ENCODE assay signal across 9 mouse cellular contexts in genomic region chr7:142056601-142057061, GRCm38 (mm10). TPM values are rescaled to one million over a fixed set of nuclear protein-coding genes. Genes with fewer than 3 reads are reported as not detected.
DNase-seq lines count a peak whose midpoint lies in the region.
"Had no signal": no experiment of that assay in that cellular context is flagged by ENCODE, and none has a peak within 500 bp of the region (broad histone marks: within the 10 kb centered on the region; RNA-seq: fewer than 3 reads in every experiment).

No protein-coding gene starts in this region.

- peak; percentile 94 for DNase-seq in heart, adult 11 months
- no peak for DNase-seq in heart, postnatal 10 days
- DNase-seq in right cerebral cortex, postnatal 25 days, result peak; percentile 27
- no peak for DNase-seq in right cerebral cortex, postnatal 14 days
- peak; percentile 62 for DNase-seq in lung, postnatal 36 days
- peak; percentile 12 for DNase-seq in thymus, postnatal 25 days
- no peak for DNase-seq in gastrocnemius, adult 18-20 months (ENCODE audit: low spot score)
- DNase-seq in left cerebral cortex, adult 8-10 months (ENCODE audit: low spot score in 2 of 2), result no peak
- DNase-seq: heart, postnatal 36 days had no signal

- intact Hi-C loops in heart, postnatal 10 days (cut with DNase I), result no loop called here

RNA-seq across cellular contexts. Expression of gene Mob2, which starts 4.2 kb away (rescaled TPM):
- 10 to 100 TPM; 39.4 to 43.2 TPM for total RNA-seq in heart, postnatal 10 days (2021)
- total RNA-seq in gastrocnemius, adult 18-20 months (2021), result 10 to 100 TPM; 49.6 to 51.8 TPM
- total RNA-seq in left cerebral cortex, adult 8-10 months (2022), result 10 to 100 TPM; 32.6 to 34.9 (median 33.7) TPM

RNA-seq across cellular contexts. Expression of gene Dusp8, which starts 39.0 kb away (rescaled TPM):
- total RNA-seq in heart, postnatal 10 days (2021), result 10 to 100 TPM; 28.0 to 30.0 TPM
- total RNA-seq in gastrocnemius, adult 18-20 months (2021), result 10 to 100 TPM; 21.9 to 41.2 TPM
- total RNA-seq in left cerebral cortex, adult 8-10 months (2022), result 100 to 1,000 TPM; 127 to 151 (median 133) TPM

Comparison
In these comparisons a context has a peak if more than half of its experiments do, and no peak if none do; other contexts are left out.
1. DNase-seq: peak in heart, adult 11 months (single experiment), right cerebral cortex, postnatal 25 days (single experiment), lung, postnatal 36 days (single experiment) and thymus, postnatal 25 days (single experiment); none in heart, postnatal 10 days (0 of 2), right cerebral cortex, postnatal 14 days (single experiment), gastrocnemius, adult 18-20 months (single experiment) and left cerebral cortex, adult 8-10 months (0 of 2).